Mouse (Mus musculus): ENCODE measurements at regions not wholly inside any gene's neighbourhood (a gene's known extent, or its start where the extent isn't known, plus 50 kb on each side); places are given as distances from the start of the nearest gene placed in this dataset.

GRCm38 (mm10) chr2:27812946-27813345, 73.3 kb upstream of the Col5a1 start:
- no peak for DNase-seq

- DNase-seq, result peak; percentile 73
These were observed 72.9 kb upstream of the Col5a1 start for GRCm38 (mm10) chr2:27813370-27813769.

- peak; percentile 67 for DNase-seq
These were observed 67.6 kb upstream of the Col5a1 start for GRCm38 (mm10) chr2:27818656-27819055.

GRCm38 (mm10) chr2:27826826-27827225, 59.4 kb upstream of the Col5a1 start:
- no peak for DNase-seq

GRCm38 (mm10) chr2:27827582-27827981, 58.6 kb upstream of the Col5a1 start:
- DNase-seq, result no peak

- DNase-seq, result no peak
These were observed 58.0 kb upstream of the Col5a1 start for GRCm38 (mm10) chr2:27828237-27828636.

- DNase-seq, result no peak
These were observed 56.7 kb upstream of the Col5a1 start for GRCm38 (mm10) chr2:27829551-27829950.

GRCm38 (mm10) chr2:27834971-27835370, 51.3 kb upstream of the Col5a1 start:
- no peak for DNase-seq

- peak; percentile 50 for DNase-seq
These were observed 50.3 kb upstream of the Col5a1 start for GRCm38 (mm10) chr2:27835758-27836460.

Data from kidney, postnatal 10 days (tissue).